Mouse (Mus musculus) kidney, adult 8-10 months (tissue): Measurements from ENCODE around the gene P4ha3.
A peak's percentile ranks its signal among the peaks of the same experiment; 100 is the strongest.

Experiments used
- DNase-seq, 2 experiments: peaks; one replicate each; pipeline ENCODE4 v3.0.0; 2022

Gene P4ha3

GRCm38 (mm10) chr7:100307872-100308653 lies 22.7 kb downstream of the P4ha3 start:
- DNase-seq = no peak

- no peak for DNase-seq
These were observed 23.9 kb downstream of the P4ha3 start for GRCm38 (mm10) chr7:100309216-100309615.

GRCm38 (mm10) chr7:100309679-100310078 lies 24.4 kb downstream of the P4ha3 start:
- no peak for DNase-seq

GRCm38 (mm10) chr7:100310290-100310689 lies 25.0 kb downstream of the P4ha3 start:
- no peak for DNase-seq

GRCm38 (mm10) chr7:100312716-100313115 lies 27.4 kb downstream of the P4ha3 start:
- no peak for DNase-seq

- DNase-seq = no peak
These were observed 31.6 kb downstream of the P4ha3 start for GRCm38 (mm10) chr7:100316924-100317323.

- no peak for DNase-seq
These were observed 32.2 kb downstream of the P4ha3 start for GRCm38 (mm10) chr7:100317534-100317933.

- DNase-seq = no peak
These were observed 38.4 kb downstream of the P4ha3 start for GRCm38 (mm10) chr7:100323721-100324120.

- peak in 1 of 2 experiments; percentile 26 for DNase-seq
These were observed 40.2 kb downstream of the P4ha3 start for GRCm38 (mm10) chr7:100325482-100325881.

GRCm38 (mm10) chr7:100327514-100327913 lies 42.2 kb downstream of the P4ha3 start:
- DNase-seq = no peak

- no peak for DNase-seq
These were observed 43.3 kb downstream of the P4ha3 start for GRCm38 (mm10) chr7:100328636-100329035.

- no peak for DNase-seq
These were observed 45.9 kb downstream of the P4ha3 start for GRCm38 (mm10) chr7:100331269-100331668.

- no peak for DNase-seq
These were observed 50.6 kb downstream of the P4ha3 start for GRCm38 (mm10) chr7:100335921-100336320.

GRCm38 (mm10) chr7:100354984-100355383 lies 69.7 kb downstream of the P4ha3 start:
- DNase-seq = peak; percentile 9 to 15

- no peak for DNase-seq
These were observed 71.0 kb downstream of the P4ha3 start for GRCm38 (mm10) chr7:100356324-100356723.

GRCm38 (mm10) chr7:100356768-100357167 lies 71.4 kb downstream of the P4ha3 start:
- no peak for DNase-seq

- no peak for DNase-seq
These were observed 72.5 kb downstream of the P4ha3 start for GRCm38 (mm10) chr7:100357856-100358255.

- no peak for DNase-seq
These were observed 77.8 kb downstream of the P4ha3 start for GRCm38 (mm10) chr7:100363162-100363561.

- DNase-seq = no peak
These were observed 79.6 kb downstream of the P4ha3 start for GRCm38 (mm10) chr7:100364888-100365287.
